Mouse (Mus musculus): Measurements from ENCODE around the gene Zfhx2.
A peak's percentile ranks its signal among the peaks of the same experiment; 100 is the strongest.

DNA sequence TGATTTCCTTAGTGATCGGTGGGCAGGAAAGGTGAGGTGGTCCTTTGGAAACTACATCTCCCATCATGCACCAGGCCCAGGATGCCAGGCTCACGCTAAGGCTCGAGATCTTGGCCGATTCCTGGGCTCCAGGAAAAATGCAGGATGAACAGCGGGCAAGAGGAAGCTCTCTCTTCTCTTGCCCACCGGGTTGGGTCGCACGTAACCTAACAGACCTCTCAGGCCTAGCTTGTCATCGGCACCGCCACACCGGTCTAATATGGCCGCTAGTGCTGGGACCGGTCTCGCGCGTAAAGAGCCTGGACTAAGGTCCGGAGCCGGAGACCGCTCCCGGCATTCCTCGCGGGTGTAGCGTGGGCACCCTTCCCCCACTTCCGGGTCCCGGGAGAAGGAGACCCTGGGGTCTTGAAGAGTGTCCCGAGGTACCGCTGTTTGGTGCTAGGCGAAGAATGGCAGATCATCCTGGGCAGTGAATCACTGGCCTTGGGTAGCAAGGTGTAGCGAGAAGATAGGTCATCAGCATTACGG lies 2.6 kb upstream of the Zfhx2 start, which contains the start of gene Thtpa:
- TF ChIP-seq CTCF (IDR thresholded peaks at IDR 0.05; ENCODE audit: control insufficient read depth, insufficient read depth, insufficient replicate concordance, low read depth, low read length) (no peak), POLR2A (IDR thresholded peaks at IDR 0.05; ENCODE audit: control insufficient read depth, low read depth, low read length) (peak; percentile 76)
